Mouse (Mus musculus) layer of hippocampus, postnatal 14 days (tissue): ENCODE data around the gene Acer3. TPM values are rescaled to one million over a fixed set of nuclear protein-coding genes. Genes with fewer than 3 reads are reported as not detected.
"Not testable (repeated sequence)": the region's sequence is repeated elsewhere in the genome, so short reads cannot be mapped to it uniquely, and the experiment has no call there.

ENCODE experiments used
- DNase-seq, 2 experiments: peaks; one replicate each; pipeline ENCODE4 v3.0.0; 2021 to 2022; ENCODE audit warnings: low spot score in 2 of 2, mixed read lengths in 1 of 2
- total RNA-seq, 2 experiments: library from RNA; stranded (reverse); gene quantifications; 2 replicates each; pipeline ENCODE4 v1.2.3; 2021

Gene Acer3
- total RNA-seq, 2 experiments from 2014 or later, result 14.6 to 20.0 TPM

DNA sequence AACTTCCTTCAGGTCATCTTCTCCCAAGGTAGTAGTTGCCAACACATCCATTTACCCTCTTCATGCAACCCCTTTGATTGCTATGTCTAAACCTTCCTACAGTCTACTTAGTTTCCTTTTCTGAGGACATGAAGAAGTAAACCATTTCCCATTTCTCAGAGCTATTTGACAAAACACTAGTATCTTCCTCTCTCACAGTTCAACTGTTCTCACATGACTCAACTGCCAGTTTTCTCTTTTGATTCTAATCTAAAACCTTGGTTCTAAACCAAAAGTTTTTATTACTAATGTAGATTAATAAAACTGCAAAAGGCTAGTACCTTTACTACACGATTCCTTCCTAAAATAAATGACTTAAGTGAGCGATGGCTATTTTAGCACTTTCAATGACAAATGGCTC is 13.6 kb downstream of the Acer3 start:
- DNase-seq, result no peak

DNA sequence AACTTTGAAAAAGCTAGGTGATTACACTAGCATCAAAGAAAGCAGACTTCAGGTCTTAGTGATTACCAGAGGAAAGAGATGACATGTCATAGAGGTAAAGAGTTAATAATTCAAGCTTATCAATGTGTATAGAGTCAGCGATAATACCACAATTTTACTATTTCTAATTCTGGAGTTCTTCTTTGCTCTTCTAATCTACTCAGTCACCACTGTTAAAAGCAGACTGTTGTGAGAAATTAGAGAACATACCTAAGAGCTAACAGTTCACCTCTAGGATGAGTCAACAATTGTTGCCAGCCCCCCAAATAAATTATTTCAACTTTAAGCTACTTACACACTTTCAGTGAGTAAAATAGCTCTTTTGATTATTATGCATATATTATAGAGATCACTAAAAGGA is 28.1 kb downstream of the Acer3 start:
- no peak for DNase-seq

DNA sequence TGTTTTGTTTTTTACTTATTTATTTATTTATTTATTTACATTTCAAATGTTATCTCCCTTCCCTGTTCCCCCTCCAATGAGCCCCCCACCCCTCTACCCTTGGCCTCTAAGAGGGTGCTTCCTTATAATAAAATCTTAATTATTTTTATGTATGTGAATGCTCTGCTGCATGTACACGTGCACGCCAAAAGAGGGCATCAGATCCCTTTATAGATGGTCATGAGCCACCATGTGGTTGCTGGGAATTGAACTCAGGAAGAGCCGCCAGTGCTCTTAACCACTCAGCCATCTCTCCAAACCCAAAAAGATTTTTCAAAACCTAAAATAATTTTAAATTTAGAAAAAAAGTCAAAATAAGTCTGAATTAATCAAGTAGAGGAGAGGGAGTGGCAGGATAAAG is 31.4 kb downstream of the Acer3 start:
- no peak for DNase-seq

DNA sequence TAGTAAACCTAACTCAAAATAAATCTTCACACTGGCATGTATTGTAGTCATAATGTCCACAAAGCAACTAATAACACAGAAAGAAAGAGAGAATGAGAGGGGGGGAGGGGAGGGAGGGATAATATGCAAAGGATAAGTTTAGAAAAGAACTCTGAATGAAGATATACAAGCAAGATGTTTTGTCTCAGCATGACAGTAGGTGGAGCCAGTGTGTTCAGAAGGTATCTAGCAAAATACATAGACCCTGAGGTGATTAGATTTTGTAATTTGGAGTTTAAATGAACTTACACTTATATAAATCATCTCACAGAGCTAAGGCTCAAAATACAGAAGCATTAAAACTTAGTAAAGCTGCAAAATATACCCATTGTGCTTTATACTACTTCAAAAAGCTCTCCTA is 44.7 kb downstream of the Acer3 start:
- no peak for DNase-seq

DNA sequence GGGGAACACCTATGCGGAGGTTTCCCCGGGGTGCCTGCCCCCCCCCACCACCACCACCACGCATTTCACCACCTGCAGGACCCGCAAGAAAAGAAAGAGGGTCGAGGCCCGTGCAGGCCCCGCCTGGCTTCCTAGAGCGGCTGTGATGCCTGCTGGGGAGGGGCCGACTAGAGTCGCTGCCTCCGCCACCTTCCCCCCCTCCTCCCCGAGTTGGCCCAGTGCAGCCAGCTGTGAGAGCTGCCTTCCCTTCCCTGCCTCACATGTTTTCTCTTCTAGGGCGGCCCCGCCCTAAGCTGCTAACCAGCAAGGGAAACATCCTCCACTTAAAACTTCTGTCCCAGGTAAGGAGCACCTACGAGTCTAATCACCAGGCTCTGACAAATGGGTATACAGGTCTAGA is 52.8 kb downstream of the Acer3 start:
- DNase-seq, result not testable (repeated sequence)

DNA sequence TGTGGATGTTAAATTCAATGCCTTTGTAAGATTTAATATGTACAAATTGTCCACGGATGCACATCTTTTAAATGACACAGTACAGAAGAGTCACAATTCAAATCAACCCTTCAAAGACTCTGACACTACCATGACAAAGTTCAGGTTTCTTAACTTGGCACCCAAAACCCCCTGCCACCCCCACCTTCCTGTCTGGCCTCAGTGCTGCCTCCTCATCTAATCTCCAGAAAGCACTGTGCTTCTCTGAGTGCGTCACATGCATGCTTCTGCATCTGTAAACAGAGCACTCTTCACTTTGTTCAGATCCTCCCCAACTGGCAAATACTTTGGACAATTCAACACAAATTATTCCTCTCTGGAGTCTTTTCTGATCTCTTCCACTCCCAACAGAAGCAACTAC is 68.5 kb downstream of the Acer3 start:
- no peak for DNase-seq

DNA sequence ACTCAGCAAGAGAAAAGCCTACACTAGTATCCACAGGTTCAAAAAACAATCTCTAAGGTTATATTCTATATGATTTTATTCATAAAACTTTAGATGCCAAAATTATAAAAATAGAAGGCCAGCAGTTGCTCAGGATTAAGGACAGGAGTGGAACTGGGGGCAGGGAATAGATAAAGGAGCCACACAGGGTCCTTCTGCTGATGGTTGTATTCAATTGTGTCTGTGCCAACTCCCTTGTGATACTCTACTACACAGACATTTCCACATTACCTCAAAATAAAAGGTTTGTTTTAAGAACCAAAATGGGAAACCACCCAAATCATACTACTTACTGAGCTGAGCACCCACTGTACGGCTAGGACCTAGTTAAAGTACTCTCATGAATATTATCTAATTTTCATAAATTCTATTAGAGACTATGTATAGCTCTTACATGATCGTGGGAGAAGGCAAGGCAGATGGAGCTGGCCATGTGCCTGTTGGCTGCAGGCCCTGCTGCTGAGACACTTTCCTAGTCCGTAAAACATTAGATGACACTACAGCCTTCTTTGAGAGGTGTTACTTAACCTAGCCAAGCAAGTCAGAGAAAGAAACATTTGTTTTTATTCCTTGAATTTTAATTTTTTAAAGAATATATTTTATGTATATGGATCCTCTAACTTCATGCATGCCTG is 84.2 kb downstream of the Acer3 start:
- peak; percentile 13 to 36 for DNase-seq

DNA sequence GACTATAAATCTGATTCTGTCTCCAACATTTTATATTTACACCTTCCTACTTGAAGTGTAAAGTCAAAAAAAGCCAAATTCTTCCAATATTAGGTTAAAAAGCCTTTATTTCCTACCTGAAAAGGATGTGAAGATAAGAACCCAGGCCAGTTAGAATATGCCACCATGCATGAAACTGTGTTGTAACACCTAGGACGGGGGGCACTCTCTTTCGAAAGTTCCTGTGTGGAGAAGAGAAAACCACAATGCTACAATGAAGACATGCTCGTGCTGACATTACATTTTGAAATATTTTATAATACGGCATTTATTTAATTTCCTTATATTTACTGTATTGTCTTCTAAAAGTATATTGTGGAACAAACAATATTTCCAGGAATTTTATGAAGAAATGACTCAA is 97.2 kb downstream of the Acer3 start:
- DNase-seq, result no peak

DNA sequence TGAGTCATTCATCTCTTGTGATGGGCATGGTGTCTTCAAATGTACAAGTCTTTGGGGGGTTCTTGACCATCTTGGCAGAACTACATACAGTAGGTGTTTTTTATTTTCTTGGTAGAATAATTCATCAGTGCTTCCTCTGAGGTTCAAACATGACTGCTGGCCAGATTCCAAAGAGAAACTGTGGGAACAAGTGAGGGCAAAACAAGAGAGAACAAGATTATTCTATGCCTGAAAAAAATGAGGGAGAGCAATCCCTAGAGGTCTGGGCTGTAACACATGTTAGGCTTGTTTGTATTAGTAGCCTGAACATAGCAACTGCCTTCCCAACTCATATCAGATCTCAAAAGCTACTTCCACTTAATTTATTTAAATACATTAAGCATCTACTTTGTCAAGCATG is 104.3 kb downstream of the Acer3 start:
- peak in 1 of 2 experiments; percentile 10 for DNase-seq

DNA sequence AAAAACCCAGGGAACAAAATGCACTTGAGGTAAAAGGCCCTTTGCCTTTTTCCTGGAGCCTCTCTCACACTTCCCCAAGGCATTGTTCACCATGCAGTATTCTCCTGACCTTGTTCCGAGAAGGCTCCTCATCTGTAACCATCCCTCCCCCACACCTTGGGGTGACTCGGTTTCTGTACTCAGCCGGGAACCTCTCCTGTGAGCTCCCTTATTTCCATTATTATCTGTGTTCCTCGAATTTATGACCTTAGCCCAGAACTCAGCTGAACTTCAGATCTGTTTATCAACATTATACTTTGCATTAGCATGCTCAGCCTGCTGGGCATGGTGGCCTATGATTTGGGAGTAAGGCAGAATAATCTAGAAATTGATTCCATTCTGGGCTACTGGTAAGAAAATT is 118.1 kb downstream of the Acer3 start:
- no peak for DNase-seq

DNA sequence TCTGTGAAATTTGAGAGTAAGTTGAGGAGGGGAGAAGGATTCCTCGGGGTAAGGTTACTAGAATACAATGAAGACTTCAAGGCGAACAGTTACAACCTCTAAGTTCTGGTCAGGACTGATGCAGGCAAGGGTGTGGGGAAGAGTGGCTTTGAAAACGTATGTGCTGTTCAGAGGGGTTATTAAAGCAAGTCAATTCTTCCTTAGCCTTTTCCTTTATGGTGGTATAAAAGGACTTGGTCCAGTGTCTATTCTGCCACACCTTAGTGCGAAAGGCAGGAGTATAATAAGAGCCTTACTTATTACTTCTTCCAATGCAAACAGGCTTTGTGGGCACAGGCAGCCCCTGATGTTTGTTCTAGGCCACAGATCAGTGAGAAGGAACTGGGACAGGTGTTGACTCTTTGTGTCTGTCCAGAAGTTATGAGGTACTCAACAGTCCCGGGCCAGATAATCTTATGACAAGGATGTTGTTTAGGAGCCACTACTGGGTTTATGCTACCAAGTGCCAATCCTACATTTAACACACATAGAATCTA is 119.4 kb downstream of the Acer3 start:
- no peak for DNase-seq

DNA sequence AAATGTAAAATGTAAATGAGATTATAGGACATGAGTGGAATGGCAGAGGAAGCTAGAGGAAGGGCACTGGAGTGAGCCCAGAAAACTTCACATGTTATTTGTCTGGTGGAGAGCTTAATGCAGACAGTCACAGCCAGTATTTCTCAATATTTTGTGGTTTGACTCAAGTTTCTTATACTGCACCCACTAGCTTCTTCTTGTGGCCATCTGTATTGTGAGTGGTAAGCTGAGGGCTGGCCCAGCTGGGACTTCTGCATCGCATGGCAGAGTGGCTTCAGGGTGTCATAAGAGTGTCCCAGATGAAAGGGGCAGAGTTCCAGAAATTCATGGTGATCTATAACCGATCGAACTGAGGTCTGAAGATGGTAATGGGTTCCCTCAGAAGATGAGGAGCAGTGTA is 120.6 kb downstream of the Acer3 start:
- DNase-seq, result no peak

DNA sequence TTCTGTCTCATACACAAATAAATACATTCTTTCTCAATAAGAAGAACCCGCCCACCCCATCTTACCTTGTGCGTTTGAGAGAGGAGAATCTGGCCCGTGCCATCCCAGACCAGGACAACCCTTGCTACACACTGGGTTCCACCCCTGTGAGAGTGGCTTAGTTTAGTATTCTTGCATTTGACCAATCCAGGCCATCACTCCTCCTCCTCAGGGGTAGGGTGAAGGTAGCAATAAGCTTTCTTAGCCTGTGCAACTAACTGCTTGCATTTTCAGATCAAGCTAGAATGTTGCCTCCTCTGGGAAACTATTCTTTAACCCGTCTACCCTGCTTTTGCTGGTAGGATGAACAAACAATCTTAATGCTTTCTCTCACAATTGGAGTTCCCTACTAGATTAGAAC is 121.6 kb downstream of the Acer3 start, which contains the start of gene B3gnt6:
Gene B3gnt6 (minus strand): TSS at position 101 of the 400 bp plus-strand sequence.
- no peak for DNase-seq

DNA sequence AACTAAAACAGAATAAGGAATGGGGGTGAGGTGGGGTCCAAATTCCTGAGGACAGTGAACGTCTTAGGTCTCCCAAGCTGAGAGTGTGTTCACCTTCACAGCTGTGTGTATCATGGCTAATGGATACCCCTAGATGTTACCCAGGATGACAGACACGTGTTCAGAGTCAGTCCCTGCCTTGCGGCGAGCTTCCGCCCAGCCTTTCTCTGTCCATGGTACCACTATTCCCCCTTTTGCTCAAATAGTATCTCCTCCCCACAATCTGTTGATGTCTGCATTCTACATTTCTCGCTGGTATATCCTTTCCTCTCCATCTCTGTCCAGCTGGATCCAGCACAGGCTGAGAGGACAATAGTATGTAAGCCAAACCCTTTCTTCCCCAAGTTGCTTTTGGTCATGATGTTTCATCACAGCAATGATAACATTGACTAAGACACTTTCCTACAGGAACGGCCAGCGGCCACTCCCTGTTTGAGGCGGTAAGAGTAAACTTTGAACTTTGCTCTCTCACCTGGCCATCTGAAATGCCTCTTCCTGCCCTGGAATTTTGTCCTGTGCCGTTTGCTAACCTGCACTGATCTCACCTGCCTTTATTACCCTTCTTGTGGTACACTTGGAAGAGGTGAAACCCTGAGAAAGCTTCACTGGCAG is 125.7 kb downstream of the Acer3 start:
- no peak for DNase-seq

DNA sequence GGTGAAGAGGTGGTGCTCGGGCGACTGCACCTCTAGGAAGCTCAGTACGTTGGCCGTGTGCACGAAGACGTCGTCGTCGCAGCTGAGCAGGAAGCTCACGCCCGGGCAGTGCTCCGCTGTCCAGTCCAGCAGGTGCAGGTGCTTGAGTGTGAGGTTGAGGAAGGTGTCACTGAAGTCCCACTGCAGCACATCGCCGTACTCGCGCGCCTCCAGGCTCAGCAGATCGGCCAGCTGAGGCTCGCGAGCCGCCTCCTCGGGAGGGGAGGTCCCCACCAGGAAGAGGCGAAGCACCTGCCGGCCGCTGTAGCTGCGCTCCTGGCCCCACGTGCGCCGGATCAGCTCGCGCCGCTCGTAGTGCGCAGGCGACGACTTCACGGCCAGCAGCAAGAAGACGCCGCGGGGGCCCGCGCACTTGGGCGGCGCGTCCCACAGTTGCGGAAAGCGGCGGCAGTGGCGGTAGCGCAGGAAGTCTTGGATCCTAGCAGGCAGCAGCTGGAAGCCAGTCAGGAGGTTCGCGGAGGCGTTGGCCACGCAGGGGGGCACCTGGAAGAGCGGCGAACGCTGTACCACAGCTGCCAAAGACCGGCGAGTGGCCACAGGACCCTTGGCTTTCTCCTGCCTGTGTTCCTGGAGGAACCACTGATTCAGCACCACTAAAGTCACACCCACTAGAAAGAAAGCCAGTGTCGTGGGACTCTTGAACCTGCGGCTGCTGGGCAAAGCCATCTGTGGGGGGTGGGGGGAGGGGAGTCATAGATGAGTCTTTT is 126.8 kb downstream of the Acer3 start:
- DNase-seq, result no peak

DNA sequence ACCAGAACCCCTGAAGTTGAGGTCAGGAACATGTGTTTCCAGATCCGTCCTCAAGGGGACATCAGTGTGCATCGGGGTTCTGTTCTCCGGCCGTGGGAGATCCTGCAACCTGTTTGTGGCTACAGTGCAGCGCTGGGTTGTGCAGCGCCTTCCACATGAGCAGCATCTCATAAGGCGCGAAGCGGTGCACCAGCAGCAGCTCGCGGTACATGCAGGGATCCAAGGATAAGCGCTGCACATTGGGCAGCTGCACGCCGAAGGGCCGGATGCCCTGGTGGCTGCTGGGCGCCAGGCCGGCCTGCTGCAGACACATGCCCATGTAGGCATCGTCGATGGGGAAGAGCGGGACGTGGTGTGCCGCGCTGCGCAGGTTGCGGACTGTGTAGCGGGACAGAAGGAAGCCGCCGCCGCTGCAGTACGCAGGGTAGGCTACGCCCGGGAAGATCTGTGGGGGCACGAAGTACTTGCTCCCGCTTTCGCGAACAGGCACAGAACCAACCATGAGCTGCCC is 127.4 kb downstream of the Acer3 start:
- peak; percentile 9 to 31 for DNase-seq

DNA sequence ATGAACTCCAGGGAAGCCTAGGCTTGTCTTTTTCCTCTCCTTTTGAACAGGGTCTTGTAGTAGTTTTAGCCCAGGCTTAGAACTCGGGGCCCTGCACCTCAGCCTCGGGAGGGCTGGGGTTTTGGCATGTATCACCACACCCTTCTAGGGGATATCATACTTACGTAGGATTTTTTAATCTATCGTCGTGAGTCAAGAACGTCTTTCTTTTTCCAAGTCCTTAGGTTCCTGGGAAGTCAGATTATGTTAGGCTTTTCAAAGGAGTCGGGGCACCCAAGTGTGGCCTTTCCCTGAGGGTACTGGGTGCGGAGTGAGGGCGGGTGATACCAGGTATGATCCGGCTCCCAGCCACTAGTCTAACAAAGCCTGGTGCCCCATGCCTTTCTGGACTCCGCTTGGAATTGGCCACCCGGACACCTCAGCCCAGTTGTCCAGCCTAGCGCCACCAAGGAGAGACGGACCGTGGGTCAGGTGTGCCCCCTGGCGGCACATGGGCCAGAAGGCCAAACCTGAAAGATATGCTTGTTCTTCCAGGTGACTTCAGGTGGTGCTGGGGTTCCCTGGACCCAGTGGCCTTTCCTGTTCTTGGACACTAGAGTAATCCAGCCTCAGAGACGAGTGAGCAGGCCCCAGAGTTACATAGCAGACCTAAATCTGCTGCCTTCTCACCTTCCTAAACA is 129.3 kb downstream of the Acer3 start:
- DNase-seq, result no peak

DNA sequence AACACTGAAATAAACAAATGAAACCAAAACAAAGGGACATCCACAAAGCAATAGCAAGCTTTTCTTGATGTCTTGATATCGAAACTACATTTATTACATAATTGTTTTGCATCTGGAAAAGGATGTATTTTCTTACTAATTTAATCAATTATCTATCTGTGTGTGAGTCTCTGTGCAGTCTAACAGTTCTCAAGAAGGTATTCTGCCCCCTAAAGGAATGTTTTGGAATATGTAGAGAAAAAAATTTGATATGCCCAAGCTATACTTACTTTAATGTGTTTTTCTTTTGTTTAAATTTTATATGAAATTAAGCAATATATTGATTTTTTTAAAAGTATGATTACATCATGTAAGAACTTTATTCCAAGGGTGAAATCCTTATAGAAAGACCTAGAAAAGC is 130.4 kb downstream of the Acer3 start:
- no peak for DNase-seq

DNA sequence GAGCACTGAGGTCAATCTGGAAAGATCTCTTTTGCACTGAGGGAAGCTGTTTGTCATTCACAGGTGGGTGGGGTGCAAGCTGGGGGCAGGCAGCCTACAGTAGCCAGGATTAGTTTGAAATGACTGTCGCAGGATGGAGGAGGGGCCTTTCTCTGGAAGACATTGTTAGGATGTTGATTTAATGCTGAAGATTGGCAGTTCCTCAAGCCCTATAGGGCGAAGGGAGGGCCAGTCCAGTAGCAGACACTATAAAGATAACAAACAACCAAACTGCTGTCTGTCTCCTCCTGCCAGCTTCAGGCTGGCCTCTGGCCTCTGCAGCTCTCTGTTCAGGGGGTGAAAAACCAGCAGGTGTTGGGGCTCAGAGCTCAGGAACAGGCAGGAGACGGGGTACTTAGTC is 131.3 kb downstream of the Acer3 start:
- no peak for DNase-seq

DNA sequence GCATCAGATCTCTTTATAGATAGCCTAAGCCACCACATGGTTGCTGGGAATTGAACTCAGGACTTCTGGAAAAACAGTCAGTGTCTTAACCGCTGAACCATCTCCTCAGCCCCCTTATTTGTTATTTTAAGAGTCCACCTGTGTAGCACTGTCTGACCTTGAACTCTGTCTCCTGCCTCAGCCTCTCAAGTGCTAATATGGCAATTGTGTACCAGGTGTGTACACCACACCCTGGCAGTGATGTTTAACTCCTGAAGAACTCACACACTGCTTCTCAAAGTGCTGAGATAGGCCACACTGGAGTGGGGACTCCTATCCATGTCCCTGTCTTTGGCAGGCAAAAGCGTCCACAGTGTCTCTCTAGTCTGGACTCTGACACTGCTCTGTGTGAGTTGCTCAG is 132.3 kb downstream of the Acer3 start:
- DNase-seq, result no peak

DNA sequence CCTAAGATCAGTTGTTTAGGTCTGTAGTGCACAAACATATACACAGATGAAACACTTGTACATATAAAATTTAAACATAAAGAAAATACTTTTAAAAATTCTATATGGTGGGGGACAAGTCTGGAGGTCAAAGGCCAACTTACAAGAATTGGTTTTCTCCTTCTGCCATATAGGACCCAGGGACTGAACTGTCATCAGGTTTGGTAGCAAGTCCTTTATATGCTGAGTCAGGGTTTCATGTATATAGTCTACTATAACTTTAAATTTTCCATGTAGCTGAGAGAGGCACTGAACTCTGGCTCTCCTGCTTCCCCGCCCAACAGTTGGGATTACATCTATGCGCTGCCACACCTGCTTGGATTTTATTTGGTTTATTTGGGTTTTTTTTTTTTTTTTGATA is 132.8 kb downstream of the Acer3 start:
- no peak for DNase-seq
